Mouse (Mus musculus) lung, embryonic 16.5 days (tissue): ENCODE results near the gene Nabp1. TPM values are rescaled to one million over a fixed set of nuclear protein-coding genes. Genes with fewer than 3 reads are reported as not detected.

Experiments
- ATAC-seq: fragments of 200-750 bp; cut with Nextera tagmentation; 2 replicates; pipeline ENCODE4 v1.8.0; 2017; ENCODE audit warnings: low read depth, mild to moderate bottlenecking, moderate library complexity
- H3K27ac ChIP-seq: fragments of 300-500 bp; sonication (generic); 2 replicates; pipeline ENCODE4 v1.5.1; 2014; ENCODE audit warnings: mild to moderate bottlenecking, control low read depth, low read length
- H3K27me3 ChIP-seq: fragments of 300-500 bp; sonication (generic); 2 replicates; pipeline ENCODE4 v1.6.1; 2014; ENCODE audit warnings: low read depth, low read length, mixed read lengths; ENCODE audit not compliant: control insufficient read depth, insufficient read depth
- H3K36me3 ChIP-seq: fragments of 300-500 bp; sonication (generic); 2 replicates; pipeline ENCODE4 v1.6.1; 2014; ENCODE audit warnings: low read length; ENCODE audit not compliant: control insufficient read depth, insufficient read depth
- H3K4me1 ChIP-seq: fragments of 300-500 bp; sonication (generic); replicated peaks from 2 replicates; pipeline ENCODE4 v1.6.1; 2014; ENCODE audit warnings: low read length, mixed read lengths; ENCODE audit not compliant: control insufficient read depth, insufficient read depth
- H3K4me2 ChIP-seq: fragments of 300-500 bp; sonication (generic); 2 replicates; pipeline ENCODE4 v1.6.1; 2014; ENCODE audit warnings: low read depth, low read length, control low read depth
- H3K4me3 ChIP-seq: fragments of 300-500 bp; sonication (generic); 2 replicates; pipeline ENCODE4 v1.5.1; 2014; ENCODE audit warnings: mild to moderate bottlenecking, low read length, control low read depth
- H3K9ac ChIP-seq: fragments of 300-500 bp; sonication (generic); 2 replicates; pipeline ENCODE4 v1.6.1; 2014; ENCODE audit warnings: low read length, control low read depth
- H3K9me3 ChIP-seq: fragments of 300-500 bp; sonication (generic); 2 replicates; pipeline ENCODE4 v1.6.1; 2016; ENCODE audit warnings: low read length; ENCODE audit not compliant: control insufficient read depth
- WGBS: fragments of 180-500 bp; shearing (Covaris S2); extraction: QIAGEN DNeasy Blood & Tissue Kit; methylation state at CpG from one replicate; pipeline ENCODE4 v1.1.7; 2014; 5-methylcytosine and 5-hydroxymethylcytosine counted together
- polyA plus RNA-seq: library from polyadenylated mRNA; unstranded; fragments of >200 nt; fragmentation: Nextera tagmentation; extraction: Ambion mirVana; gene quantifications from 2 replicates; pipeline ENCODE4 v1.2.1, GENCODE M21; 2015

Gene Nabp1
- polyA plus RNA-seq, 1 experiment from 2014 or later: 12.0 TPM

GRCm38 (mm10) chr1:51512326-51512725 is 34.1 kb upstream of the Nabp1 start:
- 70% methylated on average over 2 of the region's 2 CpGs for WGBS

GRCm38 (mm10) chr1:51509776-51510175 is 31.6 kb upstream of the Nabp1 start:
- H3K9me3 ChIP-seq: no peaks in the 10 kb centered on the region
- H3K9ac ChIP-seq: no peak overlapping the region
- H3K4me1 ChIP-seq: peaks cover 2% of the 10 kb centered on the region; the same call in 1 of the 2 replicates
- H3K27ac ChIP-seq: no peak overlapping the region
- 59% methylated on average over 8 of the region's 8 CpGs for WGBS
- H3K27me3 ChIP-seq: no peaks in the 10 kb centered on the region
- H3K4me3 ChIP-seq: no peak overlapping the region
- H3K36me3 ChIP-seq: no peaks in the 10 kb centered on the region
- no peak overlapping the region for H3K4me2 ChIP-seq
- ATAC-seq: no peak

More at GRCm38 (mm10) chr1:51512326-51512725, 34.1 kb upstream of the Nabp1 start:
- Histone ChIP-seq H3K4me2 (no peak overlapping the region), H3K4me1 (peaks cover 8% of the 10 kb centered on the region; the same call in 1 of the 2 replicates), H3K36me3 (no peaks in the 10 kb centered on the region), H3K9me3 (no peaks in the 10 kb centered on the region), H3K27ac (no peak overlapping the region), H3K9ac (no peak overlapping the region), H3K4me3 (no peak overlapping the region), H3K27me3 (no peaks in the 10 kb centered on the region)
- no peak for ATAC-seq

GRCm38 (mm10) chr1:51509083-51509482 is 30.9 kb upstream of the Nabp1 start:
- ATAC-seq: peak; percentile 87

GRCm38 (mm10) chr1:51508543-51508942 is 30.3 kb upstream of the Nabp1 start:
- H3K9me3 ChIP-seq: no peaks in the 10 kb centered on the region
- WGBS: 52% methylated on average over 3 of the region's 3 CpGs
- no peaks in the 10 kb centered on the region for H3K4me1 ChIP-seq
- H3K27me3 ChIP-seq: no peaks in the 10 kb centered on the region
- no peaks in the 10 kb centered on the region for H3K36me3 ChIP-seq
- ATAC-seq: peak; percentile 30; the same call in 1 of the 2 replicates
- no peak overlapping the region for H3K4me2 ChIP-seq
- no peak overlapping the region for H3K4me3 ChIP-seq
- peak overlapping the region; percentile 70 for H3K27ac ChIP-seq
- H3K9ac ChIP-seq: no peak overlapping the region

More at GRCm38 (mm10) chr1:51509083-51509482, 30.9 kb upstream of the Nabp1 start:
- no peak overlapping the region for H3K4me2 ChIP-seq
- H3K27me3 ChIP-seq: no peaks in the 10 kb centered on the region
- no peaks in the 10 kb centered on the region for H3K36me3 ChIP-seq
- no peaks in the 10 kb centered on the region for H3K4me1 ChIP-seq
- H3K4me3 ChIP-seq: no peak overlapping the region
- H3K9ac ChIP-seq: no peak overlapping the region
- 21% methylated on average over 7 of the region's 7 CpGs for WGBS
- peak overlapping the region; percentile 70 for H3K27ac ChIP-seq
- no peaks in the 10 kb centered on the region for H3K9me3 ChIP-seq

- Histone ChIP-seq H3K9me3 (no peaks in the 10 kb centered on the region), H3K4me1 (no peaks in the 10 kb centered on the region), H3K27me3 (no peaks in the 10 kb centered on the region), H3K4me3 (no peak overlapping the region), H3K4me2 (no peak overlapping the region), H3K27ac (no peak overlapping the region), H3K36me3 (no peaks in the 10 kb centered on the region), H3K9ac (no peak overlapping the region)
- ATAC-seq: no peak
- WGBS: 80% methylated on average over 5 of the region's 5 CpGs
These were observed 29.2 kb upstream of the Nabp1 start for GRCm38 (mm10) chr1:51507436-51507835.

- no peak for ATAC-seq
- H3K9ac ChIP-seq: no peak overlapping the region
- H3K4me1 ChIP-seq: no peaks in the 10 kb centered on the region
- no peak overlapping the region for H3K4me3 ChIP-seq
- 57% methylated on average over 4 of the region's 4 CpGs for WGBS
- H3K27me3 ChIP-seq: no peaks in the 10 kb centered on the region
- no peak overlapping the region for H3K27ac ChIP-seq
- H3K36me3 ChIP-seq: no peaks in the 10 kb centered on the region
- no peaks in the 10 kb centered on the region for H3K9me3 ChIP-seq
- H3K4me2 ChIP-seq: no peak overlapping the region
These were observed 28.0 kb upstream of the Nabp1 start for GRCm38 (mm10) chr1:51506236-51506635.

- no peaks in the 10 kb centered on the region for H3K27me3 ChIP-seq
- H3K4me3 ChIP-seq: no peak overlapping the region
- no peak for ATAC-seq
- H3K27ac ChIP-seq: no peak overlapping the region
- no peak overlapping the region for H3K4me2 ChIP-seq
- 50% methylated on average over 1 of the region's 1 CpGs for WGBS
- no peak overlapping the region for H3K9ac ChIP-seq
- no peaks in the 10 kb centered on the region for H3K9me3 ChIP-seq
- H3K36me3 ChIP-seq: no peaks in the 10 kb centered on the region
- no peaks in the 10 kb centered on the region for H3K4me1 ChIP-seq
These were observed 27.4 kb upstream of the Nabp1 start for GRCm38 (mm10) chr1:51505632-51506031.

GRCm38 (mm10) chr1:51503055-51503454 is 24.8 kb upstream of the Nabp1 start:
- H3K36me3 ChIP-seq: no peaks in the 10 kb centered on the region
- no peak overlapping the region for H3K27ac ChIP-seq
- H3K9ac ChIP-seq: no peak overlapping the region
- H3K4me3 ChIP-seq: no peak overlapping the region
- H3K4me1 ChIP-seq: no peaks in the 10 kb centered on the region
- H3K27me3 ChIP-seq: no peaks in the 10 kb centered on the region
- no peaks in the 10 kb centered on the region for H3K9me3 ChIP-seq
- H3K4me2 ChIP-seq: no peak overlapping the region
- ATAC-seq: no peak
- WGBS: 59% methylated on average over 2 of the region's 2 CpGs

- 85% methylated on average over 5 of the region's 5 CpGs for WGBS
- Histone ChIP-seq H3K4me1 (no peaks in the 10 kb centered on the region), H3K4me3 (no peak overlapping the region), H3K9ac (no peak overlapping the region), H3K27me3 (no peaks in the 10 kb centered on the region), H3K36me3 (no peaks in the 10 kb centered on the region), H3K9me3 (no peaks in the 10 kb centered on the region), H3K4me2 (no peak overlapping the region), H3K27ac (no peak overlapping the region)
- no peak for ATAC-seq
These were observed 24.1 kb upstream of the Nabp1 start for GRCm38 (mm10) chr1:51502353-51502752.

- Histone ChIP-seq H3K36me3 (no peaks in the 10 kb centered on the region), H3K4me2 (no peak overlapping the region), H3K4me3 (no peak overlapping the region), H3K9me3 (no peaks in the 10 kb centered on the region), H3K27ac (no peak overlapping the region), H3K9ac (no peak overlapping the region), H3K4me1 (no peaks in the 10 kb centered on the region), H3K27me3 (no peaks in the 10 kb centered on the region)
- ATAC-seq: no peak
- WGBS: 74% methylated on average over 12 of the region's 12 CpGs
These were observed 23.0 kb upstream of the Nabp1 start for GRCm38 (mm10) chr1:51501251-51501650.
